Mouse (Mus musculus) olfactory bulb, adult 2 months (tissue): ENCODE results near the gene Lect2. TPM values are rescaled to one million over a fixed set of nuclear protein-coding genes. Genes with fewer than 3 reads are reported as not detected.

Source experiments
- H3K27ac ChIP-seq: fragments of 200-500 bp; 2 replicates; pipeline ENCODE4 v1.5.1; 2012; ENCODE audit warnings: low read depth, low read length; ENCODE audit not compliant: insufficient read depth
- H3K4me1 ChIP-seq: fragments of 200-500 bp; 2 replicates; pipeline ENCODE4 v1.6.1; 2012; ENCODE audit warnings: low read length; ENCODE audit not compliant: control insufficient read depth, insufficient read depth
- H3K4me3 ChIP-seq: fragments of 200-500 bp; 2 replicates; pipeline ENCODE4 v1.5.1; 2012; ENCODE audit warnings: mild to moderate bottlenecking, low read depth, low read length, moderate library complexity; ENCODE audit not compliant: insufficient read depth
- CTCF ChIP-seq: fragments of 200-500 bp; IDR thresholded peaks from 2 replicates; pipeline ENCODE4 v1.5.1; 2012; ENCODE audit warnings: low read depth, mild to moderate bottlenecking, low read length, moderate library complexity; ENCODE audit not compliant: insufficient read depth
- POLR2A ChIP-seq: fragments of 200-500 bp; IDR thresholded peaks from 2 replicates; pipeline ENCODE4 v1.6.1; 2012; ENCODE audit warnings: mild to moderate bottlenecking, low read depth, low read length, moderate library complexity; ENCODE audit not compliant: insufficient read depth
- WGBS: fragments of 180-500 bp; shearing (Covaris S2); methylation state at CpG from one replicate; pipeline ENCODE4 v1.1.7; 2018; 5-methylcytosine and 5-hydroxymethylcytosine counted together
- polyA plus RNA-seq: library from polyadenylated mRNA; stranded (reverse); fragments of >200 nt; gene quantifications from 2 replicates; pipeline ENCODE4 v1.2.4, GENCODE M21; 2012; ENCODE audit warnings: low replicate concordance; ENCODE audit not compliant: missing spikeins, insufficient read depth, insufficient read length

The Lect2 gene
- polyA plus RNA-seq, 1 experiment: not detected

DNA sequence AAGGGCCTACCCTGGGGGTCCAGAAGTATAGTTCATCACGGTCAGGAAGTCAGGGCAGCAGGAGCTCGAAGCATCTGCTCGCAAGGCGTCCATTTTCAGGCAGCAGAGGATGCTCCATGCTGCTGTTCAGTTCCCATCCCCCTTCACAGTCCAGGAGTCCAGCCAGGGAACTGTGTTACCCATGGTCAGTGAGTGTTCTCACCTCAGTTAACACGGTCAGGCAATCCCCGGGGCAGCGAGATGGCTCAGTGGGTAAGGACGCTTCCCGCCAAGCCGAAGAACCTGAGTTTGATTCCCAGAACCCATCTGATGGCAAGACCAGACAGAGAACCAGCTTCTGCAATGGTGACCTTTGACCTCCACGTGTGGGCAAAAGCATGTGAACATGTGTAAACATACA lies 20.0 kb downstream of the Lect2 start:
- TF ChIP-seq CTCF: no peak
- TF ChIP-seq POLR2A: no peak
- Histone ChIP-seq H3K4me1 (no peaks in the 10 kb centered on the region), H3K27ac (no peak overlapping the region), H3K4me3 (no peak overlapping the region)
- 91% methylated on average over 11 of the region's 11 CpGs for WGBS

DNA sequence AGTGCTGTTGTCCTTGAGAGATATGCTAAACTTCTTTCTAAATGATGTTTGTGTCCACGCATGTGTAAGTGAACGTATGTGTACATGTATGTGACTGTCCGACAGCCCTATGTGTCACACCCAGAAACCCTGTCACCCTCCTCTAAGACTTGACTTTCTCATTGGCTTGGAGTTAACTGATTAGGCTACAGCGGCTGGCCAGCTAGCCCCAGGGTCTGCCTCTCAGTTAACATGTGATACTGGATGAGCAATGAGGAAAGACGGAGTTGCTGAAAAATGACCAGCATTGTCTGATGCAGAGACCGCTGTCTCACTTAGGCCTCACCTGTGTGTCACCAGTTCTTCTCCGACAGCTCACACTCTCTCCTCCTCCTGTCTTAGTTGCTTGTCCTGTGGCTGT lies 20.5 kb downstream of the Lect2 start:
- H3K4me1 ChIP-seq: no peaks in the 10 kb centered on the region
- H3K27ac ChIP-seq: no peak overlapping the region
- WGBS: 99% methylated on average over 7 of the region's 7 CpGs
- no peak overlapping the region for H3K4me3 ChIP-seq
- TF ChIP-seq CTCF: no peak
- no peak for TF ChIP-seq POLR2A

- H3K4me3 ChIP-seq: no peak overlapping the region
- 89% methylated on average over 12 of the region's 12 CpGs for WGBS
- no peaks in the 10 kb centered on the region for H3K4me1 ChIP-seq
- H3K27ac ChIP-seq: no peak overlapping the region
- no peak for TF ChIP-seq CTCF
- no peak for TF ChIP-seq POLR2A
Measured at GRCm38 (mm10) chr13:56526871-56527270, 21.4 kb downstream of the Lect2 start.

DNA sequence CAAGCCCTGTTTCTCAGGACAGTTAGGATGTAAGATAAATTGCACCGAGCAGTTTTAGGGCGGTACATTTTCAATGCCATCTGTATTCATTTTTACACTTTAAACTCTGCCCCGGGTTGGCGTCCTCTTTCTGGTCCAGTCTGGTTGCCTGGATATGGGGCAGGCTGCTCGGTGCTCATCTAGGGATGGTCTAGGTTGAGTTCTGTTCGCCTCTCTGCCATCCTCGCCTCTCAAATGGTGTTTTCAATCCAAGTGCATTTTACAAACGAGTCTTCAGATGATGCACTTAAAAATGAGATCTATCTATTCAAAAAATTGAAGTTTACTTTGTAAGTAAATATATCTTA lies 25.5 kb downstream of the Lect2 start:
- WGBS: 2% methylated on average over 8 of the region's 8 CpGs
- no peak overlapping the region for H3K27ac ChIP-seq
- no peaks in the 10 kb centered on the region for H3K4me1 ChIP-seq
- H3K4me3 ChIP-seq: peak overlapping the region; percentile 75
- TF ChIP-seq POLR2A: no peak

DNA sequence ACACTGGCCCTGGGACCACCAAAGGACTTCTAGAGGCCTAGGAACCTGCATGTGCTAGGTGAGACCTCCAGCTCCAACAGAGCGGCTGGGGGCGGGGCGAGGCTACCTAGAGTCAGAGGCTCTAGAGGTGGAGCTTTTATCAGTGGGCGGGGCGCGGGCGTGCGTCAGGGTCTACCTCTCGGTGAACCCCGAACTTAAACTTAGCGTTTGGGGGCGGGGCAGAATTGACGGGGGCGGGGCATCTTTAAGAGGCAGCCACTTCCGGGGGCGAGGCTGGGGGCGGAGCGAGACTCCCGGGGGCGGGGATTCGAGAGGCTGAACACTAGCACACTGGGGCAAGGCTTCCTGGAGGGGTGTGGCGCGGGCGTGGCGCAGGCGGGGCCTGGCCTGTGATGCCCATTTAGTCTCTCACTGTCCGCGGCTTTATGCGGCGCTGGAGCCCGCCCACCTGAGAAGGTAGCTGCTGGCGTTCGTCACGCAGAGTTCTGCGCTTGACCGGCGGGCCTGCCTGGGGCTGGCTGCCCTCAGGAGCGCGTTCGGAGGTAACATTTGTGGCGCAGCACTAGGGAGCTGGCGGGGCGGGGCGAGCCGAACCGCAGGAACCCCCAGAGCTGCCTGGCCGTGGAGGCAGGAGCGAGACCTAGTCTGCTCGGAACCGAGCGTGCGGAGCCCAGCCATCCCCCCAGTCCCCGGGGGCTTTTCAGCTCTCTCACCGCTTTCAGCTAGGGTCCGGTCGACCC lies 26.1 kb downstream of the Lect2 start, which contains the start of gene Fbxl21:
TSS of gene Fbxl21 (plus strand) at position 392 of the 740 bp plus-strand sequence.
- TF ChIP-seq POLR2A (no peak), CTCF (no peak)
- no peak within 1 kb of the TSS for H3K27ac ChIP-seq
- WGBS: 2% methylated on average over 56 of the region's 56 CpGs
- H3K4me1 ChIP-seq: no peaks in the 10 kb centered on the region
- H3K4me3 ChIP-seq: peak within 1 kb of the TSS; percentile 75

DNA sequence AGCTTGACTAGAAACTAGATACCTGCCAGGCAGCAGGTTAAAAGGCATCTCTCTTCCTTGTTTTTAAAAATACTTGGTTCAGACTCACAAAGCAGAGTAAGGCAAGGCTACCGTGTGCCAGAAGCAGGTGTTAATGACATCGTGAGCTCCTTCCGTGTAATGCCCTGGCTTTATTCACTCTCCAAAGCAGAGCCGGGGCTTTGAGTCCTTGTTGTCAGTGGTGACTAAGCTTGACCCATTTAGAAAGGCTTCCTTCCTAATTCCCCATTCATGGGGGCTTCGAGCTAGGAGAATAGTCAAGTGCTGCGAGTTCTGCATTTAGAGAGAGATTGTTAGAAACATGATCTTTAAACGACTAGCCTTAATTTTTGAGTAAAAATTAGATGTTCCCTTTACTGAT lies 31.5 kb downstream of the Lect2 start:
- TF ChIP-seq CTCF: no peak
- TF ChIP-seq POLR2A: no peak
- H3K4me1 ChIP-seq: no peaks in the 10 kb centered on the region
- no peak overlapping the region for H3K4me3 ChIP-seq
- H3K27ac ChIP-seq: no peak overlapping the region
- 50% methylated on average over 7 of the region's 7 CpGs for WGBS

DNA sequence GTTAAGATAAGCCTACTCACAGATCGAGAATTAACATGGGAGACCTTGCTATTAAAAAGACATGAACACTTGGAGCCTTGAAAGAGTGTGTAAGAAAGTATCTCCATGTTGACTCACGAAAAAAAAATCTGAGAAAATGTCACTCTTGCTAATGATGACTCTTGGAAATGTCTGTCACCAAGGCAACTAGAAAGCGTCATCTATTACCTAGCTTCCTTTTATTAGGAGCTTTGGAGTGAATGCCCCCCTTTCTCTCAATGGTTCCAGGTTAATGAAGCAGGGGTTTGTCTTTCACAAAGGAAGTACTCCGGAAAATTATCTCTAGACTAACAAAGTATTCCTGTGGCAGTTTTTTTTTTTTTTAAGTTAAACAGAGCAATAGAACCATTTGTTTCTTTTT lies 32.0 kb downstream of the Lect2 start:
- no peak overlapping the region for H3K4me3 ChIP-seq
- no peaks in the 10 kb centered on the region for H3K4me1 ChIP-seq
- no peak overlapping the region for H3K27ac ChIP-seq
- 58% methylated on average over 4 of the region's 4 CpGs for WGBS
- TF ChIP-seq POLR2A (no peak), CTCF (no peak)

DNA sequence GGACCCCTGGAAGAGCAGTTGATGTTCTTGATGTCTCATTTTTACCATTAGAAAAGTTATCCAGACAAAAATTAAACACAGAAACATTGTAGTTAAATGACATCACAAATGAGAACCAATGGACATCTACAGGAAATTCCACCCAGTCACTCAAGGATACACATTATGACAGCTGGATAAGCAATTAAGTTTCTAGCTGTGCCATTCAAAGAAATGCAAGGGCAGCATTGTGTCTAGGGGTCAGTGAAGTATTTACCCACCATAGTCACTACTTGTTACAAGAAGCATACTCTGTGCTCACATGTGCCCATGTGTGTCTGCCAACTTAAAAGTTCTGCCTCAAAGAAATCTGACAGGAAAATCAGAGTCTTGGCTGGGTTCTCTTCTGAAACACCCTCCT lies 34.7 kb downstream of the Lect2 start:
- H3K27ac ChIP-seq: no peak overlapping the region
- TF ChIP-seq CTCF: no peak
- H3K4me1 ChIP-seq: no peaks in the 10 kb centered on the region
- H3K4me3 ChIP-seq: no peak overlapping the region

- H3K4me3 ChIP-seq: no peak overlapping the region
- H3K27ac ChIP-seq: no peak overlapping the region
- 89% methylated on average over 2 of the region's 2 CpGs for WGBS
- no peak for TF ChIP-seq POLR2A
- TF ChIP-seq CTCF: no peak
- no peaks in the 10 kb centered on the region for H3K4me1 ChIP-seq
Measured at GRCm38 (mm10) chr13:56509796-56510195, 38.5 kb downstream of the Lect2 start.
